Mouse (Mus musculus): ENCODE data around the gene Prkn. TPM values are rescaled to one million over a fixed set of nuclear protein-coding genes. Genes with fewer than 3 reads are reported as not detected.

Gene Prkn
- 5.4 and 6.0 TPM in 2 replicates for polyA plus RNA-seq (2021; fragmentation: Nextera tagmentation)
- long read RNA-seq, experiment 1, partial matches to known transcripts = 1 of 8 reads
- long read RNA-seq, experiment 1, other reads (novel, unspliced or antisense) = 7 of 8 reads
- long read RNA-seq, experiment 2, partial matches to known transcripts = 2 of 25 reads
- long read RNA-seq, experiment 2, other reads (novel, unspliced or antisense) = 22 of 25 reads

GRCm38 (mm10) chr17:10840148-10840707, at the start of gene Prkn, which contains the start of gene Pacrg:
Prkn (plus strand) TSS chr17:10840384.
Pacrg (minus strand) TSS chr17:10840311.

Other genes starting within 250 kb of the Prkn start
- gene Pacrg, start 73 bp upstream of the Prkn start, polyA plus RNA-seq (2021; fragmentation: Nextera tagmentation) = 36.8 and 39.6 TPM in 2 replicates

Data from layer of hippocampus, adult 6 months (tissue).